Mouse (Mus musculus) embryonic facial prominence, embryonic 13.5 days (tissue): Measurements from ENCODE around the gene C2cd4d. TPM values are rescaled to one million over a fixed set of nuclear protein-coding genes. Genes with fewer than 3 reads are reported as not detected.

Experiments used
- ATAC-seq: fragments of 200-750 bp; cut with Nextera tagmentation; 2 replicates; pipeline ENCODE4 v1.8.0; 2017; ENCODE audit warnings: low read depth; ENCODE audit not compliant: insufficient number of reproducible peaks, insufficient read depth, low FRiP score, low TSS enrichment
- H3K27ac ChIP-seq: fragments of 300-500 bp; sonication (generic); 2 replicates; pipeline ENCODE4 v1.5.1; 2015; ENCODE audit warnings: moderate library complexity, mild to moderate bottlenecking, inconsistent platforms
- H3K27me3 ChIP-seq: fragments of 300-500 bp; sonication (generic); 2 replicates; pipeline ENCODE4 v1.6.1; 2015; ENCODE audit warnings: mild to moderate bottlenecking, inconsistent platforms
- H3K36me3 ChIP-seq: fragments of 300-500 bp; sonication (generic); 2 replicates; pipeline ENCODE4 v1.6.1; 2015; ENCODE audit warnings: mild to moderate bottlenecking, inconsistent platforms
- H3K4me1 ChIP-seq: fragments of 300-500 bp; sonication (generic); 2 replicates; pipeline ENCODE4 v1.6.1; 2015; ENCODE audit warnings: inconsistent platforms
- H3K4me2 ChIP-seq: fragments of 300-500 bp; sonication (generic); 2 replicates; pipeline ENCODE4 v1.6.1; 2015; ENCODE audit warnings: moderate library complexity, mild to moderate bottlenecking, inconsistent platforms
- H3K4me3 ChIP-seq: fragments of 300-500 bp; sonication (generic); 2 replicates; pipeline ENCODE4 v1.5.1; 2015; ENCODE audit warnings: mild to moderate bottlenecking, inconsistent platforms
- H3K9ac ChIP-seq: fragments of 300-500 bp; sonication (generic); 2 replicates; pipeline ENCODE4 v1.6.1; 2015; ENCODE audit warnings: mild to moderate bottlenecking, inconsistent platforms
- H3K9me3 ChIP-seq: fragments of 300-500 bp; sonication (generic); 2 replicates; pipeline ENCODE4 v1.6.1; 2016; ENCODE audit warnings: inconsistent platforms
- WGBS: fragments of 180-500 bp; shearing (Covaris S2); methylation state at CpG from one replicate; pipeline ENCODE4 v1.1.7; 2015; ENCODE audit warnings: mixed read lengths; 5-methylcytosine and 5-hydroxymethylcytosine counted together
- polyA plus RNA-seq: library from polyadenylated mRNA; unstranded; fragments of >200 nt; fragmentation: Nextera tagmentation; extraction: Ambion mirVana; gene quantifications from 2 replicates; pipeline ENCODE4 v1.2.1, GENCODE M21; 2015

Gene C2cd4d
- polyA plus RNA-seq, 1 experiment from 2014 or later = 3.5 TPM

GRCm38 (mm10) chr3:94366761-94367160, 4.5 kb downstream of the C2cd4d start:
- Histone ChIP-seq H3K4me1 (peaks cover 11% of the 10 kb centered on the region), H3K27ac (no peak overlapping the region), H3K36me3 (no peaks in the 10 kb centered on the region), H3K9ac (no peak overlapping the region), H3K9me3 (no peaks in the 10 kb centered on the region), H3K4me2 (no peak overlapping the region), H3K27me3 (peaks cover 48% of the 10 kb centered on the region), H3K4me3 (no peak overlapping the region)
- no peak for ATAC-seq
- WGBS = 18% methylated on average over 3 of the region's 3 CpGs

- no peaks in the 10 kb centered on the region for H3K36me3 ChIP-seq
- H3K9ac ChIP-seq = no peak overlapping the region
- no peak overlapping the region for H3K4me3 ChIP-seq
- H3K4me2 ChIP-seq = no peak overlapping the region
- peaks cover 18% of the 10 kb centered on the region for H3K4me1 ChIP-seq
- no peaks in the 10 kb centered on the region for H3K9me3 ChIP-seq
- ATAC-seq = no peak
- peaks cover 40% of the 10 kb centered on the region for H3K27me3 ChIP-seq
- H3K27ac ChIP-seq = no peak overlapping the region
- 77% methylated on average over 6 of the region's 6 CpGs for WGBS
Observed at GRCm38 (mm10) chr3:94367511-94367910, 5.3 kb downstream of the C2cd4d start.

GRCm38 (mm10) chr3:94368631-94369030, 6.4 kb downstream of the C2cd4d start:
- WGBS = 57% methylated on average over 6 of the region's 6 CpGs
- H3K4me3 ChIP-seq = no peak overlapping the region
- no peaks in the 10 kb centered on the region for H3K9me3 ChIP-seq
- H3K9ac ChIP-seq = no peak overlapping the region
- H3K36me3 ChIP-seq = no peaks in the 10 kb centered on the region
- no peak overlapping the region for H3K4me2 ChIP-seq
- H3K4me1 ChIP-seq = peaks cover 29% of the 10 kb centered on the region
- peaks cover 37% of the 10 kb centered on the region for H3K27me3 ChIP-seq
- ATAC-seq = no peak
- no peak overlapping the region for H3K27ac ChIP-seq

GRCm38 (mm10) chr3:94369709-94370108, 7.5 kb downstream of the C2cd4d start:
- Histone ChIP-seq H3K27me3 (peaks cover 35% of the 10 kb centered on the region), H3K4me3 (no peak overlapping the region), H3K36me3 (no peaks in the 10 kb centered on the region), H3K9ac (no peak overlapping the region), H3K27ac (no peak overlapping the region), H3K9me3 (no peaks in the 10 kb centered on the region), H3K4me1 (peaks cover 27% of the 10 kb centered on the region), H3K4me2 (no peak overlapping the region)
- 66% methylated on average over 2 of the region's 2 CpGs for WGBS
- no peak for ATAC-seq

GRCm38 (mm10) chr3:94371637-94372036, 9.4 kb downstream of the C2cd4d start:
- 3% methylated on average over 11 of the region's 11 CpGs for WGBS
- no peak overlapping the region for H3K27ac ChIP-seq
- no peaks in the 10 kb centered on the region for H3K36me3 ChIP-seq
- peaks cover 26% of the 10 kb centered on the region for H3K27me3 ChIP-seq
- H3K4me3 ChIP-seq = peak overlapping the region; percentile 20; the same call in 1 of the 2 replicates
- peak overlapping the region; percentile 49 for H3K9ac ChIP-seq
- peak overlapping the region; percentile 53 for H3K4me2 ChIP-seq
- no peaks in the 10 kb centered on the region for H3K9me3 ChIP-seq
- ATAC-seq = peak; percentile 56; the same call in 1 of the 2 replicates
- peaks cover 27% of the 10 kb centered on the region for H3K4me1 ChIP-seq

GRCm38 (mm10) chr3:94372038-94372437, 9.8 kb downstream of the C2cd4d start:
- Histone ChIP-seq H3K27ac (no peak overlapping the region), H3K4me2 (peak overlapping the region; percentile 53), H3K4me3 (peak overlapping the region; percentile 20; the same call in 1 of the 2 replicates), H3K36me3 (no peaks in the 10 kb centered on the region), H3K27me3 (peaks cover 26% of the 10 kb centered on the region), H3K9ac (peak overlapping the region; percentile 49), H3K4me1 (peaks cover 31% of the 10 kb centered on the region), H3K9me3 (no peaks in the 10 kb centered on the region)
- 0% methylated on average over 3 of the region's 3 CpGs for WGBS
- ATAC-seq = peak; percentile 7; the same call in 1 of the 2 replicates

- ATAC-seq = no peak
- H3K9me3 ChIP-seq = no peaks in the 10 kb centered on the region
- H3K4me2 ChIP-seq = peak within 1 kb of the TSS; percentile 55
- peaks cover 26% of the 10 kb centered on the region for H3K27me3 ChIP-seq
- H3K36me3 ChIP-seq = no peaks in the 10 kb centered on the region
- peaks cover 36% of the 10 kb centered on the region for H3K4me1 ChIP-seq
- no peak within 1 kb of the TSS for H3K27ac ChIP-seq
- 7% methylated on average over 5 of the region's 5 CpGs for WGBS
- peak within 1 kb of the TSS; percentile 31 for H3K4me3 ChIP-seq
- peak within 1 kb of the TSS; percentile 52 for H3K9ac ChIP-seq
Observed at GRCm38 (mm10) chr3:94372641-94373040, 10.4 kb downstream of the C2cd4d start, which contains the start of gene Rorc. Gene Rorc, plus strand, starts transcription at chr3:94372794.

- Histone ChIP-seq H3K9me3 (no peaks in the 10 kb centered on the region), H3K36me3 (no peaks in the 10 kb centered on the region), H3K4me1 (peaks cover 36% of the 10 kb centered on the region), H3K27me3 (peaks cover 26% of the 10 kb centered on the region), H3K9ac (peak overlapping the region; percentile 52; the same call in 1 of the 2 replicates), H3K4me3 (peak overlapping the region; percentile 31), H3K27ac (no peak overlapping the region), H3K4me2 (peak overlapping the region; percentile 55)
- ATAC-seq = no peak
- WGBS = 4% methylated on average over 10 of the region's 10 CpGs
Observed at GRCm38 (mm10) chr3:94373090-94373489, 10.9 kb downstream of the C2cd4d start.

- 0% methylated on average over 5 of the region's 5 CpGs for WGBS
- no peak overlapping the region for H3K27ac ChIP-seq
- peak overlapping the region; percentile 31 for H3K4me3 ChIP-seq
- no peaks in the 10 kb centered on the region for H3K36me3 ChIP-seq
- H3K4me2 ChIP-seq = peak overlapping the region; percentile 55
- H3K27me3 ChIP-seq = peaks cover 26% of the 10 kb centered on the region
- no peaks in the 10 kb centered on the region for H3K9me3 ChIP-seq
- H3K9ac ChIP-seq = peak overlapping the region; percentile 52; the same call in 1 of the 2 replicates
- H3K4me1 ChIP-seq = peaks cover 36% of the 10 kb centered on the region
- ATAC-seq = no peak; the same call in 1 of the 2 replicates
Observed at GRCm38 (mm10) chr3:94373597-94374011, 11.4 kb downstream of the C2cd4d start.

- no peak overlapping the region for H3K4me3 ChIP-seq
- no peak overlapping the region for H3K9ac ChIP-seq
- no peak for ATAC-seq
- H3K4me2 ChIP-seq = no peak overlapping the region
- peaks cover 36% of the 10 kb centered on the region for H3K4me1 ChIP-seq
- H3K27me3 ChIP-seq = peaks cover 26% of the 10 kb centered on the region
- no peaks in the 10 kb centered on the region for H3K9me3 ChIP-seq
- no peaks in the 10 kb centered on the region for H3K36me3 ChIP-seq
- no peak overlapping the region for H3K27ac ChIP-seq
Observed at GRCm38 (mm10) chr3:94374636-94375035, 12.4 kb downstream of the C2cd4d start.

- no peak overlapping the region for H3K4me3 ChIP-seq
- no peak overlapping the region for H3K9ac ChIP-seq
- H3K27me3 ChIP-seq = peaks cover 26% of the 10 kb centered on the region
- no peak overlapping the region for H3K4me2 ChIP-seq
- H3K36me3 ChIP-seq = no peaks in the 10 kb centered on the region
- no peaks in the 10 kb centered on the region for H3K9me3 ChIP-seq
- no peak overlapping the region for H3K27ac ChIP-seq
- H3K4me1 ChIP-seq = peaks cover 38% of the 10 kb centered on the region
- ATAC-seq = no peak
- 70% methylated on average over 2 of the region's 2 CpGs for WGBS
Observed at GRCm38 (mm10) chr3:94375146-94375545, 12.9 kb downstream of the C2cd4d start.

- peaks cover 42% of the 10 kb centered on the region for H3K4me1 ChIP-seq
- H3K27me3 ChIP-seq = peaks cover 26% of the 10 kb centered on the region
- no peaks in the 10 kb centered on the region for H3K36me3 ChIP-seq
- no peak for ATAC-seq
- 54% methylated on average over 5 of the region's 5 CpGs for WGBS
- H3K27ac ChIP-seq = no peak overlapping the region
- no peak overlapping the region for H3K4me3 ChIP-seq
- H3K9me3 ChIP-seq = no peaks in the 10 kb centered on the region
- H3K9ac ChIP-seq = no peak overlapping the region
- H3K4me2 ChIP-seq = no peak overlapping the region
Observed at GRCm38 (mm10) chr3:94375861-94376260, 13.6 kb downstream of the C2cd4d start.
